Mouse (Mus musculus) retina, postnatal 7 days (tissue): ENCODE results near the gene 4930402H24Rik.

Experiments
- DNase-seq: peaks from one replicate; pipeline ENCODE4 v3.0.0-alpha.2; 2012; ENCODE audit warnings: low read depth, low spot score

4930402H24Rik gene

GRCm38 (mm10) chr2:130664102-130664701, 242.0 kb downstream of the 4930402H24Rik start, which contains the start of gene Ddrgk1:
Ddrgk1 (minus strand) TSS chr2:130664659.
- peak; percentile 93 for DNase-seq

DNA sequence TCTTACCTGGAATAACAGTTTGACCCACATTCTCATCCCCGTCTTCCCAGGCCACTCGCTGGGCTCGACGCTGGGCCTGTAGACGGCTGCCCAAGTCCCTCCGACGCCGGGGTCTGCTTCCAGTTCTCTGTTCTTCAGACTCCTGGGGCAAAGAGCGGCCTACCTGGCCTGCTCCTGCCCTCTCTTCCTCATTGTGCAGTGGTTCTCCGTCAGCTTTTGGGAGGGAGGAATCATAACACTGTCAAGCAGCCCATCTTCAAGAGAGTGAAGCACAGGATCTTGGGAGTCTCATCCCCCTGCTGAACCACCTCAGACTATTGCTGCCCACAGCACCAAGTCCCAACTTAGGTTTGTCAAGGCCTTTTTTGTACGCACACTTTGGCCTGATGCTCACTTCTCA, 242.9 kb downstream of the 4930402H24Rik start:
- no peak for DNase-seq

DNA sequence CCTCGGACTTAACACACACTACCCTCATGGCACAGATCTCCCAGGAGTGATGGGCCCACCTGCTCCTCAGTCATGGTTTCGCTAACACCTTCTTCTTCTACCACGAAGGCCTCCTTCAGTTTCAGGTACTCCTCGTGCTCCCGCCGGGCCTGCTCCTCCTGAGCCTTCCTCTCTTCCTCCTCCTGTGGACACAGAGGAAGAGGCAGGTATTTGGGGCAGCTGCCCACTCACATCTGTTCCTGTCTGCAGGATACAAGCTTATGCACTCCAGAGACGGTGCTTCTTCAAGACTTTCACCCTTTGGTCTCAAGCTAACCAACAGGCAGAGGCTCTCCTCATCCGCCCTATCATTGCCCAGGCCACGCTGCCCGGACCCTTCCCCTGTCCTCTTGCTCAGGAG, 247.7 kb downstream of the 4930402H24Rik start:
- no peak for DNase-seq

- no peak for DNase-seq
Measured at GRCm38 (mm10) chr2:130657541-130657940, 248.7 kb downstream of the 4930402H24Rik start.

DNA sequence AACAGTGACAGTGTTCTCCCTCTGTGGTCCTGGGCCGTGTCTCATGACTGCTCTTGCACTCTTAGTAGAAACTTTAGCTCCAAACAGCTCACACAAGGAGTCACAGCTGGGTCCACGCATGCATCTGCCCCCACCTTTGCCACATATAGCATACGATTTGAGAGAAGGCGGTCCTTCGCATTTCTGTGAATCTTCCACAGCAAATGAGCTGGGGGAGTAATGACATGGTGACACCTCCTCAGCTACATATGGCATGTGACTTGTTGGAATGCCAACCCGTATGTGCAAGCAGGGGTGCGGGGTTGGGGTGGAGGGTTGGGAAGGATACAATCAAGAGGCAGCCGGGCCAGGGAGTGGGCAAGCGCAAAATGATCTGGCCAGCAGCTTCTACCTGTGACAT, 249.7 kb downstream of the 4930402H24Rik start:
- no peak for DNase-seq
